Mouse (Mus musculus): Measurements from ENCODE around the gene Spag9. TPM values are rescaled to one million over a fixed set of nuclear protein-coding genes. Genes with fewer than 3 reads are reported as not detected.

The Spag9 gene
- total RNA-seq (2021), result 100 to 1,000 TPM; 289 to 291 TPM
- long read RNA-seq, experiment 1, full-length matches to known transcripts, result 14 of 100 reads
- long read RNA-seq, experiment 1, partial matches to known transcripts, result 34 of 100 reads
- long read RNA-seq, experiment 1, other reads (novel, unspliced or antisense), result 52 of 100 reads
- long read RNA-seq, experiment 2, full-length matches to known transcripts, result 16 of 112 reads
- long read RNA-seq, experiment 2, partial matches to known transcripts, result 29 of 112 reads
- long read RNA-seq, experiment 2, other reads (novel, unspliced or antisense), result 67 of 112 reads

DNA sequence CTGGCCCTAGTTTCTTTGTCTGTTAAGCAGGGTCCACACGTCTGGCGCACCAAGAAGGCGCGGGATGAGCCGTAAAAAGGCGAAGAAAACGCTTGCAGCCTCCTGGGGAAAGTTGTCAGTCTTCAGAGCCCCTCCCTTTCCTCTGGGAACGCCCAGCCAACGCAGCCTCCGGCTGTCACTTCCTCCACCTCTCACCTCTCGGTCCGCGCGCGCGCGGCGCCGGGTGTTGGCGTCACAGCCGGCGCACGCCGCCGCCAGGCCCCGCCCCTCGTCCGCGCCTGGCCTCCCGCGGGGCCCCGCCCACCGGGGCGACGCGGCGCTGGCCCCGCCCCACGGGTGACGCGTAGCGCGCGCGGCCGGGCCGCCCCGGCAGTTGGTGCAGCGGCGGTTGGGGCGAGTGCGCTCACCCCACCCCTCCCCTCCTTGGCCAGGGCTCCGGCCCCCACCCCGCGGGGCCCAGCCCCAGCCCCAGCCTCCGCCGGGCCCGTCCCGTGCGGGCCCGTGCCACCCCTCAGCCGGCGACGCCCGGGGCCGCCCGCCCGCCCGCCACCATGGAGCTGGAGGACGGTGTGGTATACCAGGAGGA, at the start of gene Spag9:
Spag9 (plus strand) TSS at position 372 of the 586 bp plus-strand sequence.
- TF ChIP-seq CTCF (IDR thresholded peaks at IDR 0.05), result no peak
- Histone ChIP-seq H3K4me3 (peak within 1 kb of the TSS; percentile 86), H3K27ac (peak within 1 kb of the TSS; percentile 98)
- intact Hi-C loops (cut with DNase I), result loop anchor here (1.0 to 5.0 kb wide), 3 partner anchors 28 to 49 kb away; partner anchors contain the start of genes Gm20390, Nme1 and Nme2
- DNase-seq (ENCODE audit: extremely low spot score in 1 of 2, low spot score in 2 of 2), result peak; percentile 91 to 94

DNA sequence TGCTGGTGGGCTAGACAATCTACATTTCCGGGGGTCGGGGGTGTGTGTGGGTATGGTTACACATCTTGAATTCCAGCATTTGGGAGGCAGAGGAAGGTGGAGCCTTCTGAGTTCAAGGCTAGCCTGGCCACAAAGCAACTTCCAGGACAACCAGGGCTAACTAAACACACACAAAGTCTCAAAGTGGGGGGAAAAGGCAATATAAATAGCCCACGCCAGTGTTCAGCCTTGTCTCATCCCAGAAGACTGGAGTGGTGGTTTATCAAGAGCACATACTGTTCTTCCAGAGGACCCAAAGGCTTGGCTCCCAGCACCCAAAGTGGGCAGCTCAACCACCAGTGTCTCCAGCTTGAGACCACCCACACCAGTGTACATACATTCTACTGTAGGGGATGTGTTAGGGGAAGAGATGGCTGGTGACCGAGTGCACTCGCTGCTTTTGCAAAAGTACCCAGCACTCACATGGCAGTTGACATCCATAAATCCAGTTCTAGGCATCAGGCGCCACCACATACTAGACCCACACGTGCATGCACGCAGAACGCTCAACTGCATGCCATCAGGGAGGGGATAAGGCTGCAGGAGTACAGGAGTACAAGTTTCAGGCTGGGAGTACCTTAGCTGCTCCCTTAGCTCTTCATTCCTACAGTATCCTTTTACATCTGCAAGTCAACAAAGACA, 46.9 kb upstream of the Spag9 start:
- DNase-seq (ENCODE audit: extremely low spot score in 1 of 2, low spot score in 2 of 2), result no peak
- intact Hi-C loops (cut with DNase I), result no loop called here
- Histone ChIP-seq H3K4me3 (no peak overlapping the region), H3K27ac (no peak overlapping the region)
- TF ChIP-seq CTCF (IDR thresholded peaks at IDR 0.05), result no peak

DNA sequence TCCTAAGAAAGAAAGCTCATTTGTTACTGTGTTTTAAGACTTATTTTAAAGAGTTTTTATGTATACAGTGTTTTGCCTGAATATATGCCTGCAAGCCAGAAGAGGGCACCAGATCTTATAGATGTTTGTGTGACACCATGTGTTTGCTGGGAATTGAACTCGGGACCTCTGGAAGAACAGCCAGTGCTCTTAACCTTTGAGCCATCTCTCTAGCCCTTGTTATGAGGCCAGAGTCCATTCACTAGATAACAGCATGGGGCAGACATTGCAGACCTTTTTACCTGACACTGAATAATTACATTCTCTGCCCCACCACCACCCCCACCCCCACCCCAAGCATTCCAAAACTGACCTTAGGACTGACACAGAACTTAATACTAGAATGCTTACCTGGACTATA, 45.8 kb upstream of the Spag9 start:
- no peak overlapping the region for H3K27ac ChIP-seq
- intact Hi-C loops (cut with DNase I), result no loop called here
- DNase-seq (ENCODE audit: extremely low spot score in 1 of 2, low spot score in 2 of 2), result no peak
- peak; percentile 19 for TF ChIP-seq CTCF (IDR thresholded peaks at IDR 0.05)
- no peak overlapping the region for H3K4me3 ChIP-seq

DNA sequence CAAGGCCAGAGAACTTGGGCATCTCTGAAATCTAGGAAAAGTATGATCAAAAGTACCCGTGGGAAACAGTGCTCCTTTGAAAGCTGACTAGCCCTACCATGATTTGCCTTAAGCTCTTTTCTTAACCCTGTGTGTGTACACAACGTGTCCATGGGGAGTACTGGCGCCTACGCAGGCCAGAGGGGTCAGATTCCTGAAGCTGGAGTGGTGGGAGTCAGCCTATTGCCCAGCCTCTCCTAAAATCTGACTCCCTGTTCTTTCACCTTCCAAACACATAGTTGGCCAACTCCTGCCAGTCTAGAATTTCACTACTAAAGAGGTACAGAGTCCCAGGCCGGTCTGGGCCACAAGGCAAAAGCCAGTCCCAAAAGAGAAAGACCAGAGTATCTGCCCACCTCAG, 43.5 kb upstream of the Spag9 start:
- TF ChIP-seq CTCF (IDR thresholded peaks at IDR 0.05), result no peak
- DNase-seq (ENCODE audit: extremely low spot score in 1 of 2, low spot score in 2 of 2), result no peak
- Histone ChIP-seq H3K27ac (no peak overlapping the region), H3K4me3 (no peak overlapping the region)
- intact Hi-C loops (cut with DNase I), result no loop called here

DNA sequence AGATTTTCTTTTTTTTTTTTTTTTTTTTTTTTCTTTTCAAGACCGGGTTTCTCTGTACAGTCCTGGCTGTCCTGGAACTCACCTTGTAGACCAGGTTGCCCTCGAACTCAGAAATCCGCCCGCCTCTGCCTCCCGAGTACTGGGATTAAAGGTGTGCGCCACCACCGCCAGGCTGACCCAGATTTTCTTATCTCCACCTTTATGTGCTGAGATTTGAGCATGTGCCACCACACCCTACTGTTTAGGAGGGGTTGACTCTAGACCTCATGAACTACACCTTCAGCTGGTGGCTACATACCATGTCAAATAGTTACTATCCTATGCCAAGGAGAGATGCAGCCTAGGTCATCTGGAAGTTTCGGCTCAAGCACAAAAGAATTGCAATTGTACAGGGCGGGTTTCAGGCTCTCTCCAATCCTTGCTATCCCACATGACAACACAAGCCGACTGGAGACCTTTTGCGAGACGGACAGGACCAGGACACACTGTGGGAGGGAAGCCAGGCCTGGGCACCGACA, 41.1 kb upstream of the Spag9 start:
- no peak for TF ChIP-seq CTCF (IDR thresholded peaks at IDR 0.05)
- Histone ChIP-seq H3K27ac (peak overlapping the region; percentile 86), H3K4me3 (peak overlapping the region; percentile 63)
- DNase-seq (ENCODE audit: extremely low spot score in 1 of 2, low spot score in 2 of 2), result no peak
- intact Hi-C loops (cut with DNase I), result loop anchor here (5.0 kb wide), 1 partner anchor 43 kb away; the partner anchor contains the start of gene Spag9

DNA sequence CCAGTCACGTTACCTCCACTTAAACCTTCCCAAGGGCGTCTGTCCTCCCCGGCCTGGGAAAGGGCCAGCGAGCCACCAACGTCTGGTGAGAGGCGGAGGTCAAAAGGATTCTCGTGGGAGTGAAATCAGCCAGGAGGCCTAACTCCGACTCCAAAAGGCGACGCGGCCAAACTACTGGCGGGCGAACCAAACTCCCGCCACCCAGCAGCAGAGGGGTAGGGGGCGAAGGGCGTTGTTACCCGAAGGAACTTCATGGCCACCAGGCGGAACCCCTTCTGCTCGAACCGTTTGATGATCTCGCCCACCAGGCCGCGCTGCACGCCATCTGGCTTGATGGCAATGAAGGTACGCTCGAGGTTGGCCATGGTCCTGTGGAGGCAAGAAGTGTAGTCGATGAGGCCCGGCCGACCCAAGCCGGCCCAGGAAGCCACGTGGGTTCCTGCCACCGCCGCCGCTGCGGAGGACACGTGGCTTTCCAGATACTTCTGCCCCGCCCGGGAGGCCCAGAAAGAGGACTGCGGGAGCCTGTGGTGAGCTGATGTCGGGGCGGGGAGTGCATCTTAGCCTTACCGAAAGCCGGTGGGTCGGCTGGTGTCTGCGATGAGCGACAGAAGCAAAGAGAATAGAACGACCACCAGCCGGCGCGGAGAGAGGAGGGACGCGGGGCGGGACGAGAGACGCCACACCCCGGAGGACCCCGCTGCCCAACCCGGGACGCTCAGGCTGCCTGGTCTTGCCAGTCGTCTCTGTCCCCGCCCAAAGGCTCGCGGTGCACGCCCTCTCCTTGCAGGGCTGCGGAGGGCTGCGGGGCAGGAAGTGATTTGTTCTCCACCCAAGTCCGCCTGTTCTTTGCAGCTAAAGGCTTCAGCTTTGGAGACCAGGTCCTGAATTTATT, 40.4 kb upstream of the Spag9 start:
- Histone ChIP-seq H3K27ac (peak overlapping the region; percentile 86), H3K4me3 (peak overlapping the region; percentile 63)
- peak; percentile 19 for TF ChIP-seq CTCF (IDR thresholded peaks at IDR 0.05)
- DNase-seq (ENCODE audit: extremely low spot score in 1 of 2, low spot score in 2 of 2), result peak; percentile 82
- intact Hi-C loops (cut with DNase I), result loop anchor here (5.0 kb wide), 1 partner anchor 42 kb away; the partner anchor contains the start of gene Spag9

DNA sequence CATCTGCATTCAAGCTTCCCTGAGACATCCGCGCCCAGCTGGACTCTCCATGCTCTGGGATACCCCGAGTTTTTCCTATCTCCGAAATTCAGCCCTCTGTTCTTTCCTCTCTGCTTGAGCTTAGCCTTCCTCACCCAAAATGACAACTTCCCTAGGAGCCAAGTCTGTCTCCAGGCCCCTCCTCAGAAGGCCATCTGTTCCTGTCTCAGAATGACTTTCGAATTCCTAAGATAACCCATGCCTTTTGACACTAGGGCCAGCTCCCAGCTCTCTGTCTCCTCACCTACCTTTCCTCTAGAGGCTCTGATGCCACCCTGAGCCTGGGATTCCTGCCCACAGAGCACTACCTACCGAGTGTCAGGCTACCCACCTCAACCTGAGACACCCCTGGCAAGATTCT, 39.7 kb upstream of the Spag9 start, which contains the start of gene Nme2:
Nme2 (minus strand) TSS at position 101 of the 400 bp plus-strand sequence.
- TF ChIP-seq CTCF (IDR thresholded peaks at IDR 0.05), result no peak
- Histone ChIP-seq H3K27ac (peak within 1 kb of the TSS; percentile 86), H3K4me3 (peak within 1 kb of the TSS; percentile 63)
- intact Hi-C loops (cut with DNase I), result loop anchor here (5.0 kb wide), 1 partner anchor 41 kb away; the partner anchor contains the start of gene Spag9
- no peak for DNase-seq (ENCODE audit: extremely low spot score in 1 of 2, low spot score in 2 of 2)

DNA sequence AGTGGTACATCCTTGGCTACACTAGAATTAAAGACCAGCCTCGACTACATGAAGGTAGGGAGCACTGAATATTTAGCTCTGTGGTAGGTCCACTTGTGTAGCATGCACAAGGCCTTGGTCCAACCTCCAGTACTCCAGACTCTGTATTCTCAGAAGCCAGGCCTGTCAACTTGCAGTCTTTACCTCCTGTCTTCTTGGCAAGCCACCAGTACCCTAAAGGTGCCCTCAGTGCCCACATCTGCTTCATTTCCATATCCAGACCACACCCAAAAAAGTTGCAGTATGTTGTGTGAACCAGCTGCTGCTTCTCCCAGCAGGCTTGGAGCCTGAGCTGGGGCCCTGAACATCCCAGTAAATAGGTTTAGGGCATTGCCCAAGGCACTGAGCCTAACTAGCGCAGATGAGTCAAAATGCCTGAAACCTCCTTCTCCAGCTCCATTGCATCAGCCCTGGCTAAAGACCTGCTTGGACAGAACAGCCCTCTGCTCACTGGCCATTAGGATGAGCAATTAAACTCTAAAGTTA, 38.8 kb upstream of the Spag9 start:
- Histone ChIP-seq H3K27ac (peak overlapping the region; percentile 86), H3K4me3 (no peak overlapping the region)
- intact Hi-C loops (cut with DNase I), result loop anchor here (5.0 kb wide), 1 partner anchor 40 kb away; the partner anchor contains the start of gene Spag9
- no peak for DNase-seq (ENCODE audit: extremely low spot score in 1 of 2, low spot score in 2 of 2)
- TF ChIP-seq CTCF (IDR thresholded peaks at IDR 0.05), result no peak

DNA sequence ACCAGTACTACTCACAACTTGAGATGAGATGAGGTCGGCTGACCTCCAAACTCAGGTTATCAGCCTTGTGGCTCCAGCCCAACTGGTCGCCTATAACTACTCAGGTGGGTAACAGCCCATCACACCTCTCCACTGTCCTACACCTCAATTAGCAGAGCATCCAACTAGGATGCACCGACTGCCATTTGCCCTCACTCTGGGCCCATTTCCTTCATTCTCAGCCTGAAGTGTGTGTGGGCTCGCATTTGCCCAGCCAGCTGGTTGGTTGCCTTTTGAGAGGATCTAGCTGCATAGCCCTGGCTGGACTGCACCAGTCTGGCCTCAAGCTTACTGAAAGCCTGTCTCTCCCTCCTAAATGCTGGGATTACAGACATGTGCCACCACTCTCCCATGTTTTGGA, 38.1 kb upstream of the Spag9 start:
- Histone ChIP-seq H3K4me3 (no peak overlapping the region), H3K27ac (no peak overlapping the region)
- DNase-seq (ENCODE audit: extremely low spot score in 1 of 2, low spot score in 2 of 2), result no peak
- intact Hi-C loops (cut with DNase I), result loop anchor here (5.0 kb wide), 1 partner anchor 40 kb away; the partner anchor contains the start of gene Spag9
- TF ChIP-seq CTCF (IDR thresholded peaks at IDR 0.05), result no peak

DNA sequence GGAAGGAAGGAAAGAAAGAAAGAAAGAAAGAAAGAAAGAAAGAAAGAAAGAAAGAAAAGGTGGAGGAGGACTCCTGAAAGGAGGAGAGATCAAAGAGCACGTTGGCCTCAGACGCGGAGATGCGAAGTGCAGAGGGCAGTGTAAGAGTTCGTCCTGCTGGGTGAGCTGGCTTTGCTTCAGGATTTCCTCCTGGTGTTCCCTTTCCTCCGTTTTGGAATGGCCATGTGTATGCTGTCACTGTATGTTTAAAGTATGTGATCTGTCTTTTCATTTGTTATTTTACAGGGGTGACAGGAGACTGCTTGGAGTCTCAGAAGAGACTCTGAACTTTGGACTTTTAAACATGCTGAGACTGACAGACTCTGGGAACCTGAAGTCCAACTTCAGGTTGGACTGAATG, 34.4 kb upstream of the Spag9 start:
- H3K27ac ChIP-seq, result no peak overlapping the region
- no peak for DNase-seq (ENCODE audit: extremely low spot score in 1 of 2, low spot score in 2 of 2)
- no peak for TF ChIP-seq CTCF (IDR thresholded peaks at IDR 0.05)
- no peak overlapping the region for H3K4me3 ChIP-seq
- intact Hi-C loops (cut with DNase I), result loop anchor here (10.0 kb wide), 1 partner anchor 313 kb away; no protein-coding TSS in a partner anchor
